Mouse (Mus musculus) ES-Bruce4 (cell line): ENCODE measurements at regions not wholly inside any gene's neighbourhood (a gene's known extent, or its start where the extent isn't known, plus 50 kb on each side); places are given as distances from the start of the nearest gene placed in this dataset.
"Not testable (repeated sequence)": the region's sequence is repeated elsewhere in the genome, so short reads cannot be mapped to it uniquely, and the experiment has no call there.

Experiments
- CTCF ChIP-seq: IDR thresholded peaks from one replicate; pipeline ENCODE4 v1.8.1; 2011; ENCODE audit warnings: low read depth, low read length
- POLR2A ChIP-seq: IDR thresholded peaks from one replicate; pipeline ENCODE4 v1.8.1; 2011; ENCODE audit warnings: low read length; ENCODE audit not compliant: insufficient read depth

- TF ChIP-seq CTCF, POLR2A: not testable (repeated sequence)
Measured at GRCm38 (mm10) chr17:27270776-27271175, 66.5 kb upstream of the Lemd2 start.
